Mouse (Mus musculus) layer of hippocampus, adult 8-10 months (tissue): Measurements from ENCODE around the gene Telo2. TPM values are rescaled to one million over a fixed set of nuclear protein-coding genes. Genes with fewer than 3 reads are reported as not detected.

ENCODE experiments used
- DNase-seq, 2 experiments: peaks; one replicate each; pipeline ENCODE4 v3.0.0; 2022; ENCODE audit warnings: low spot score in 2 of 2
- total RNA-seq, 4 experiments: library from RNA; stranded (reverse); gene quantifications; 2 replicates each; pipeline ENCODE4 v1.2.4; 2022

The Telo2 gene
- total RNA-seq, 4 experiments from 2014 or later = 32.8 to 38.7 (median 36.8) TPM

DNA sequence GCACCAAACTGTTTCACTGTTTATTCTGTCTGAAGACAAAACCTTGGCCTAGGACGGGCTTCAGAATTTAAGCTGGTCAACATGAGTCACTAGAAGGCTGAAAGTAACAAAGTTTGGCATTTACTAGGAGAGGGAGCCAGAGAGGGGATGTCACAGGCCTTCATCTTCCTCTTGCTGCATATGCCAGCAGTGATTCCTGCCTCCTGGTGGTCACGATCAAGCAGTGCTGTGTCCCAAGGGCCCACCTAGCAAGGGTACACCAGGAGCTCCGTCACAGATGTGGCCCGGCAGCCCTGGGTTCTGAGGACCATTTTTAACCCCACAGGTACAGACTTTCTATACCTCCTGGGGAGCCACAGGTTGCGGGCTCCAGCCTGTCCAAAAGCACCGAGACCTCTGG, 58.7 kb downstream of the Telo2 start:
- DNase-seq = no peak

DNA sequence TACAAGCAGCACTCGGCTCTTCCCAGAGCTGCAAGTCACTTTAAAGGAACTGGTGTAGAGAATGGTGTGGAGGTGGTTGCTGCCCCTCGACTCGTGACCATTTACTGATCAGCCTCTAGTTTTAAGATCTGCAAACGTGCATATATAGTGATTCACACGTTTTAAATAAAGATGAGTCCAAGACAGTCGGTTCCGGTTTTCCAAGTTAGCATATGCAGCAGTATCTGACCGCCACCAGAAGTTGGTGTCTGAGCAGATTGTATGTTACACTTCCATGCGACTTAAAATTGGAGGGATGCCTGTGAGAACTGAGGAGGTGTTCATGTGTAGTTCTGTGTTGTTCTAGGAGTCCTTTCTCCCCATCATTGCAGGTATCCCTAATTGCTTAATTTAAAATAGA, 62.5 kb downstream of the Telo2 start:
- DNase-seq = no peak

Other genes starting within 250 kb of the Telo2 start
- not detected for gene Igfals, start 250.0 kb downstream of the Telo2 start, total RNA-seq
- 10 to 100 TPM; 32.1 to 36.8 (median 33.3) TPM for gene Nubp2, start 229.6 kb downstream of the Telo2 start, total RNA-seq
- 10 to 100 TPM; 40.6 to 45.3 (median 41.8) TPM for gene Spsb3, start 229.3 kb downstream of the Telo2 start, total RNA-seq
- gene Eme2, start 220.9 kb downstream of the Telo2 start, total RNA-seq = 10 to 100 TPM; 54.6 to 64.3 (median 62.0) TPM
- gene Mrps34, start 220.9 kb downstream of the Telo2 start, total RNA-seq = 10 to 100 TPM; 63.3 to 78.7 (median 73.4) TPM
- 10 to 100 TPM; 50.9 to 64.2 (median 51.9) TPM for gene Nme3, start 219.5 kb downstream of the Telo2 start, total RNA-seq
- 100 to 1,000 TPM; 384 to 435 (median 406) TPM for gene Mapk8ip3, start 179.0 kb downstream of the Telo2 start, total RNA-seq
- 1 to 10 TPM; 5.5 to 8.8 (median 7.9) TPM for gene Jpt2, start 155.3 kb downstream of the Telo2 start, total RNA-seq
- 10 to 100 TPM; 25.2 to 28.6 (median 26.7) TPM for gene Cramp1l, start 100.2 kb downstream of the Telo2 start, total RNA-seq
- gene Ift140, start 99.9 kb downstream of the Telo2 start, total RNA-seq = 10 to 100 TPM; 22.1 to 25.1 (median 23.5) TPM
- 1 to 10 TPM; 7.4 to 9.3 (median 8.1) TPM for gene Tmem204, start 32.4 kb downstream of the Telo2 start, total RNA-seq
- 1 to 10 TPM in 3 of 4 experiments, under 1 TPM in 1; 0.89 to 3.9 (median 1.8) TPM for gene Ptx4, start 4.8 kb upstream of the Telo2 start, total RNA-seq
- gene Clcn7, start 17.4 kb upstream of the Telo2 start, total RNA-seq = 10 to 100 TPM; 54.7 to 61.5 (median 58.9) TPM
- gene Ccdc154, start 46.5 kb upstream of the Telo2 start, total RNA-seq = under 1 TPM in 1 of 4 experiments, not detected in 3; 0.18 TPM
- not detected for gene Gm38655, start 59.5 kb upstream of the Telo2 start, total RNA-seq
- gene BC003965, start 68.6 kb upstream of the Telo2 start, total RNA-seq = 10 to 100 TPM; 19.7 to 21.1 (median 20.8) TPM
- gene Unkl, start 72.4 kb upstream of the Telo2 start, total RNA-seq = 10 to 100 TPM; 36.0 to 42.6 (median 39.6) TPM
- 10 to 100 TPM; 70.8 to 79.1 (median 76.3) TPM for gene Gnptg, start 124.2 kb upstream of the Telo2 start, total RNA-seq
- 10 to 100 TPM; 22.9 to 28.4 (median 24.9) TPM for gene Tsr3, start 124.2 kb upstream of the Telo2 start, total RNA-seq
- 10 to 100 TPM in 3 of 4 experiments, 1 to 10 TPM in 1; 9.6 to 16.7 (median 11.0) TPM for gene Baiap3, start 140.4 kb upstream of the Telo2 start, total RNA-seq
- 100 to 1,000 TPM; 212 to 231 (median 228) TPM for gene Ube2i, start 158.7 kb upstream of the Telo2 start, total RNA-seq
- not detected for gene Prss34, start 182.4 kb upstream of the Telo2 start, total RNA-seq
- not detected for gene Prss28, start 192.7 kb upstream of the Telo2 start, total RNA-seq
- gene Prss29, start 202.7 kb upstream of the Telo2 start, total RNA-seq = not detected
- not detected for gene Tpsab1, start 229.6 kb upstream of the Telo2 start, total RNA-seq